Mouse (Mus musculus): ENCODE data around the gene Cngb1.
A peak's percentile ranks its signal among the peaks of the same experiment; 100 is the strongest.
"Not testable (repeated sequence)": the region's sequence is repeated elsewhere in the genome, so short reads cannot be mapped to it uniquely, and the experiment has no call there.

Cngb1 gene

DNA sequence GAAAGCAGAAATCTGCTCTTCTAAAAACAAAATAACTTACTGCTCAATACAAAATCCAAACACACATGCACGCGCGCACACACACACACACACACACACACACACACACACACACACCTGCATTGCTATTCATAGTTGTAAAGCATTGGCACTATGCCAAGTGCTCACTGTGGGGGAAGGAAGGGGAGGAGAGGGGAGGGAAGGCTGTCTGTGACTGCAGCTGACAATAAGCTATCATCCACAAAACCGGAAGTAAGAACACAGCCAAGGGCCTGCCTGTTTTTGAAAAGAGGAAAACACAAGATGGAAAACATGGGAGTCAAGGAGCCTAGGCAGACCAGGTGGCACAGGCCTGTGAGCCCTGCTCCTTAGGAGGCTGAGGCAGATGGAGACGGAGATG, 61.2 kb downstream of the Cngb1 start:
- no peak for DNase-seq (ENCODE audit: low spot score)

DNA sequence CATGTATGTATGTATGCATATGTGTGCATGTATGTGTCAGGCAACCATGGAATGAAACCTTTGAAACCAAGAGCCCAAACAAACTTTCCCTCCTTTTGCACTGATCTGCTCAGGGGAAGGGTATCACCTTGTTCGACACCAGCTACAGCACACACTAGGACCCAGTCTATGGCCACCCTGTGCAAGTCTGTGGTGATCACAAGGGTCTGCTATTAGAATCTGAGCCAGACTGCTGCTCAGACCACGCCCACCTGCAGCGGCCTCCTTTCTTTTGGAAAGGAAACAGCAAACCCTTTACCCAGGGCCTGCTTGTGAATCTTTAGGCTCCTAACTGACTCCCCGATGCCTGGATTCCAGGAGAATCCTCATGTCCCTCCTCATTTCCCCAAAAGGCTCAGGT, 62.5 kb downstream of the Cngb1 start:
- no peak for DNase-seq (ENCODE audit: low spot score)

DNA sequence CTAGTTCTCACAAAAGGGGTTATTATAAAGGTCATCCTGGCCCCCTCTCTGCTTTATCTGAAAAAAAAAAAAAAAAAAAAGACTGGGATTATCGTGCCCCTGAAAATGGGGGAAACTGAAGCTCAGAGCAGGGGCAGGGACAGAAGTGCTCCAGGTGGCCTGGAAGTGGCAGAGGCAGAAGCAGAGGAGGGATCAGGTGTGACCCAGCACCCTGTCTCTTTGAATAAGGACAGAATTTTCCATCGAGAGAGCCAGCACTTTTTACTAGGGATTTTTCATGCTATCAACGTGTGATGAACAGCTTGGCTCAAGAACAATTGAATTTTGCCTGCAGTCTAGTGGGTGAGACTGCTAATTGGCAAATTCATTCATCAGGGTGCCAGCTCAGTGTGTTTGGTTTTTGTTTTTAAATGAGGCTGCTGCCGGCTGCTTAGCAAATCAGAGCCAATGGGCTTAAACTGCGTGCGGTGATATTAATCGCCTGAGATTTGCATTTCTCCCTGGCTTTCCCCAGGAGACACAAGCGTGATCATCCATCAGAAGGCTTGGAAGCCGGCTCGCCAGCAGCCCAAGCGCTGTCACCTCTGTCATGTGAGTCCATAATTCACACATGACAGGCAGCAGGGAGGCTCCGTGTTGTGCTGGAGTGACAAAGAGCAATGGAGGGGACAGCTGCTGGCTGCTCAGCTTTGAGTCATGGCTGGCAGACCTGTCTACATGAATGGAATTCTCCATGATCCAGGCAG, 63.4 kb downstream of the Cngb1 start:
- no peak for DNase-seq (ENCODE audit: low spot score)

DNA sequence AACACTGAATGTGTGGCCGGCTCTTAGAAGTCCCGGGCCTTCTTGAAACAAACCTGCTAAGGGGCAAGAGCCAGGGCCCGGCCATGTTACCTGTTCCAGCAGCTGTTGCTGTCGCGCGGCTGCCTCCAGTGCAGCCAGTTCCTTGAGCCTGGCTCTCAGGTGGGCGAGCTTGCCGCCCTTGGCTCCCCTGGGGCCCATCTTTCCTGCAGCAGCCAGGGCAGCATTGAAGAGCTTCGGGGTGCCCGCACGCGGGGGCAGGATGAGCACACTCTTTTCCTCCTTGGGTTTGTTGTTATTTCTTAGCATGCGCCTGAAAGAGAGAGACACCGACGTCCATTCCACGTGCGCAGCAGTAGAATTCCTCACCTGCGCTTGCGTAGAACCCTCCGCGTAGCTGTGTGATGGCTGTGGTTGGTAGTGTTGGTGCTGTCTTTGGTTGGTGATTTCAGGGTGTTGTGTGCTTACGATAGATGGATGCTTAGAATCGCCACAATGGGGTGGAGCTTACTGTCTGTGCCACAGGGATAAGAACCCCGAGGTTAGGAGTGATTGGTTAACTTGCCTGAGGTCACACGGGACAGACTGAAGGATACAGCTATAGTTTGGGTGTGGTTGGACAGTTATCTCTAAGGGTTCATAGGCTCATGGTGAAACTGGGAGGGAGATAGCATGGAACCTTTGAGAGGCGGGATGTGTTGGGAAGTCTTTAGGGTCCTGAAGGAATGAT, 64.1 kb downstream of the Cngb1 start:
- DNase-seq (ENCODE audit: low spot score): no peak

DNA sequence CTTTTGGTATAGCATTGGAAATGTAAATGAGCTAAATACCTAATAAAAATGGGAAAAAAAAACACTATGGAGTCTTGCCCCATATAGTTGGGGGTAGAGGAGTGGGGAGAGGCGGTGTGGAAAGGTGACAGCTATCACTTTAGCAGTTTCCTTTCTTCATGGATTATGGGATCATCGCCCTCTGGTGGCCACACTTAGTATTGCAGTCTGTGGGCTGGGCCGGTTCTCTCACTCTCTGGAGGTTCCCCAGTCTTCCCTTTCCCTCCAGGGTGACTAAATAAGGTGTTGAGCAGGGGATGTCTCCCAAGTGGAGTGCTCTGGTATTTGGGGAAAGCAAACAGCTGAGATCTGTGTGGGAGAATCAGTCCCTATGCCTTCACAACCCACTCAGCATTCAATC, 70.7 kb downstream of the Cngb1 start:
- no peak for DNase-seq (ENCODE audit: low spot score)

DNA sequence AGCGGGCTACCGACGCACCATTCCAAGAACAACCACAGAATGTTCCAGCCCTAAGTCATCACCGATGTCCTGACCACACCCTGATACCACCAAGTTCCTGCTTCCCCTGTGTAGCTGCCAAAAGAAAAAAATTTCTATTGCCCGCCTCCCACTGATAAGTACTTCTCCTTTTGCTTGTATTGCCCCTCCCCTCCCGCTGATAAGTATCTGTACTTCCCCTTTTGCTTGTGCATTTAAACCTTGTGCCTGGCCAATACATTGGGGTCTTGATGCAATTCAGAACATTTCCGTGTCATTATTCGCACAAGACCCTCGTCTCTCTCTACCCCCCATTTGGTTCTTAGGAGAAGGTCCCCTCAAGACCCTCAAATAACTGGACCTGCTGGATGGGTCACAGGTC, 76.3 kb downstream of the Cngb1 start:
- not testable (repeated sequence) for DNase-seq (ENCODE audit: low spot score)

DNA sequence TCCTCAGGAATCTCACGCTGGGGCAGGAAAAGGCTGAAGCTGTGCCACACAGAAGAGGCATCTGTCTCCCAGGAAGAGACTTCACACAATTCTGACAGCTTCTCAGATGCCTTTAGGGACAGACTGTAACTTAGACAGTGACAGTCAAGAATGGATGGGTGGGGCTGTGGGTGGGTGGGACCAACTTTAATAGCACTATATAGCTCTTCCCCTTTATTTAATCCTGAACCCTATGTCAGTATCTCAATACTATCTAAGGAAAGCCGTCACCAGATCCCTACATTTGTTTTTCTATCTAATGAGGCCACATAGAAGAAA, 79.3 kb downstream of the Cngb1 start:
- no peak for DNase-seq (ENCODE audit: low spot score)

DNA sequence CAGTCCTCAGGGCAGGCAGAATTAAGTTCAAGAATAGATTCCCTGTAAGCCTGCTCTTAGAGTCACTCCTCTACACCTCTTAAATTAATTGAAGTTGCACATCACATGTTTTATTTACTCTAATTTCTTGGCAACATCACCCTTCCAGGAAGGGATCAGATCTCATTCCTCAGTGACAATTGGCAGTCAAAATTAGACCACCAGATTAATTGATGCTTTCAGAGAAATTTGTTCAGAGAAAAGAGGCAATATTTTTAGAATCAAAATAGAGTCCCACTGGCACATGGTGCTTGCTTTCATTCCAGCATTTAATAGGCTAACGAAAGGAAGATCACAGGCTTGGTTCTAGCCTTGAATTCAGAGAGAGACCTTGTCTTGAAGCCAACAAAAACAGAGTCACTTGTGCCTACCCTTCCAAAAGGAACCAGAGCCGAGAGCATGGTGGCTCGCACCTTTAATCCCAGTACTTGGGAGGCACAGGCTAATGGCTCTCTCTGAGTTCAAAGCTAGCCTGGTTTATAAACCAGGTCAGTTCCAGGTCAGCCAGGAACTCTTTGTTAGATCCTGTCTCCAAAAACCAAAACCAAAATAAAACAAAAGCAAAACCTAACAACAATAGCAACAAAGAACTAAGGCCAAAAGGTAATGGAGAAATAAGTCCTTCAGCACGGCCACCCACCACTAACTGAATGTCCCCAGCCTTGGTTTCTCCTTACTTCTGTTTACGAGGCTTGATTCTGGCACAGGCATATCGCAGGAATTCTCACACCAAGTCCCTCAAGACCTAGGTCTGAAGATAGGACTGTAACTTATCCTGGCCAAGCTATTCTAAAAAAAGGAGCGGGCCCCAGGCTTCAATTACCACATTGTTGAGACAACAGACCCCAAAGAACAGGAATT, 79.9 kb downstream of the Cngb1 start:
- DNase-seq (ENCODE audit: low spot score): no peak

DNA sequence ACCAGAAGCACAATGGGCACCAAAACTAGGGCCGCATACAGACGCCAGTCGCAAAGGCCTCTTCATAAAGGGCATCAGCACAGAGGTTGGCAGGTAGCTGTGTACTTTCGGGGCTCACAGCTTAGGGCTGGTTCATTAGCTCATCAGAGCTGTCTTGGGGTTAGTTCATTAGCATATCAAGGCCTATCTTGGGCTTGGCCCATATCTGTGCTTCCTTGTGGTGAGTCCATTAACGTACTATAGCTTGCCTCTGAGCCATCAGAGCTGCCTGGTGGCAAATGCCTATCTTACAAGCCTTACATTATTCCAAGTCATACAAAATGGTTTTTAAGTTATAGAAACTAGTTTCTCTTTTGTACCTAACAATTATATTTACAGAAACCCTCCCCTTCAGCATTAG, 82.4 kb downstream of the Cngb1 start:
- DNase-seq (ENCODE audit: low spot score): no peak

DNA sequence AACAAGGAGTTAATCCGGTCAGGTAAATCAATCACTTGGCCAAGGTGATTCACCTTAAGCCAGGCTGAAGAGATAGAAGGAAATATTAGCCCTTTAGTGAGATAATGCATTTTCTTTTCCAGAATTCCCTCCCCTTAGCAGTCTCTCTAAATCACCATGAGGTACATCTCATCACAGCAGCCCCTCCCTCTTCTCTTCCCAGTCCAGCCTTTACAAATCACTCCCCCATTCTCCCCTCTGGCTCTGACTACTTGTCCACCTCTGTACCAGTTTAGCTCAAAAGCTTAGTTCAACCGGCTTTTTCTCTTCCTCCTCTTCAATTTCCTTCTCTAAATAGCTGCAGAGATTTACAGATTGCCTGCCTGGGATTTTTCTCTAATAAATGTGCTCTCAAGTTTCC, 85.3 kb downstream of the Cngb1 start:
- no peak for DNase-seq (ENCODE audit: low spot score)

DNA sequence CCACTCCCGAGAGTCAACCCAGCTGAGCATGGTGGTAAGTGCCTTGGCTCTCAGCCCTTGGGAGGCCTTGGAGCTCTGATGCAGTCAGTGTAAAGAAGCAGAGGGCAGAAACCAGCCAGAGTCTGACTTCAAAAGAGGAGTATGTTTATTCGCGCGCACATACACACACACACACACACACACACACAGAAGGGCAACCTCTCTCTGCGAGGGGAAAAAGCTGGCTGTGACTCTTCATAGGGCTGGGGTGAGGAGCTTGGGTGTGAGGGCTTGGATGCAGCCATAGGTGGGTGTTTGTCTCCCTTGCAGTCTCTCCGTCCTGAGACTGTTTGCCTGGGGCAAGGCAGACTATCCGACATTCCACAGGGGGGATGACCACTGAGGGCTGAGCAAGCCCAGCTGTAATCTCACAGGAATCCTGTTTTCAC, 85.8 kb downstream of the Cngb1 start:
- no peak for DNase-seq (ENCODE audit: low spot score)

DNA sequence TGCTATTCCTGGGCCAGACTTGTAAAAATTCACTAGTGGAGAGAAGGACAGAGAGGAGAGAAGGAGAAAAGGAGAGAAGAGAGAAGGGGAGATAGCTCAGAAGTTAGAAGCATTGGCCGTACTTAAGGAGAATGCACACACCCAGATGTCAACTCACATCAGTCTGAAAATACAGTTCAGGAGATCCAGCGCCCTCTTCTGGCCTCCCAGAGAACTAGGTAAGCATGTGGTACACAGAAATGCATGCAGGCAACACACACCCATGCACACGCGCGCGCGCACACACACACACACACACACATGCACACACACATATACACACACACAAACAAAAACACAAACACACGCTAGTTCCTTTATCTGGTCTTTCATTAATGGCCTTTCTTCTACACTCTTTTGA, 86.8 kb downstream of the Cngb1 start:
- DNase-seq (ENCODE audit: low spot score): no peak

DNA sequence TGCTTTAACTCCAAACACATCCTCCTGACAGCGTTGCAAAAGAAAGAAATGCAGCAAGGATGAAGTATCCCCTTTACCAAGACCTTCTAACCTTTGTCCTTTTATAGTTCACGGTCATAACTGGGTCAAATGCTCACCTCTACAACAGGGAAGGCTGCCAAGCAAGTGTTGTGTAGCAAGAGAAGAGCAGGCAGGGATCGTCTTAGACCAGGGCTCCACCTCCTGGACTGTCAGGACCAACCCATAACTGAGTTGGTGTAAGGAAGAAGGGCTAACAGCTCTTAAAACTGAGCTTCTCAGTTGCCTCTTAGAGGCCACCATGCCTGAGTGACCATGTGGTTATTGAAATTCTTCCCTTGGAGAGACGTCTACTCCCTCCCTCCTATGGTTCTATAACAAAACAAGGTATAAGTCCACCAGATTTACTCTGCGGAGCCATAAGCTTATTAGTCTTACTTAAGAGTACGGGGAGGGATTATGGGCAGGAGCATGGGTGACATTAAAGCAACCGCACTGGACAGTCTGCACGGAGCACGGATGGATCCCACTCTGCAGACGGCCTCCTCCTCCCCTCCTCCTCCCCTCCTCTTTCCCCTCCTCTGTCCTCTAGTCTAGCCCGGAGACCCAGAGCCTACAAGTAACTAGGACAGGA, 90.5 kb downstream of the Cngb1 start:
- DNase-seq (ENCODE audit: low spot score): no peak

DNA sequence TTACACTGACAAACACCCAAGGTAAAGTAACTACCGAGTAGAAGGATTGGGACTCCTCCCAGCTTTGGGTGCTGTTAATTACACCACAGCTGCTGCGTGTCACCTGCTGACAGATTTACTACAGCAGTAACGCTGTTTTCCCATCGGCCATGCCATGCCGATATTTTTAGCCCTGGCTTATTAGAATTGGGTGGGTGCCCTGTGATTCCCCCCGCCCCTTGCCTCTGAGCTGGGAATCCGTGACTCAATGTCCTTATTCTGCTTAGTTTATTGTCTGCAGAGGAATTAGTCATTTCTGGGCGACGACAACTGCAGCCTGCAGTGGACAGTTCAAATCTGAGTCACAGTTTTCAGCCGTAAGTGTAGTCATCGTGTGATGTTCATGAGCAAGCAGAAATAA, 96.5 kb downstream of the Cngb1 start:
- DNase-seq (ENCODE audit: low spot score): no peak

DNA sequence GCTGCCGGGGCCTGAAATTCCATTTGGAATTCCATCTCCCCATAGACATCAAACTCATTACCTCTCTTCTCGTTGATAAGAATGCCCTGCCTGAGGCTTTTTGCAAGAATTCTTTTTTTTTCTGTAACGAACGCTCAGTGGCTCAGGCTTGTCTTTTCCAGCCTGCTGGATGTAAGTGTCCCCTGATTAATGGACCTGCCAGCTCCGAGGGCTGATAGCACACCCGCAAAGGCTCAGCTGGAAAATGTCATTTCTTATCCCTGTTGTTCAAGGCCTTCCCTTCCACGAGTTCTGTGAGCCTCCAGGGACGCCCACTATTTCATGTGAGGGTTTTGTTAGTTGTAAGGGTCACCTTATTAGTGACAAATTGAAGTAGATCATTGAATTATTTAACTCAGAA, 100.4 kb downstream of the Cngb1 start:
- DNase-seq (ENCODE audit: low spot score): peak; percentile 28

DNA sequence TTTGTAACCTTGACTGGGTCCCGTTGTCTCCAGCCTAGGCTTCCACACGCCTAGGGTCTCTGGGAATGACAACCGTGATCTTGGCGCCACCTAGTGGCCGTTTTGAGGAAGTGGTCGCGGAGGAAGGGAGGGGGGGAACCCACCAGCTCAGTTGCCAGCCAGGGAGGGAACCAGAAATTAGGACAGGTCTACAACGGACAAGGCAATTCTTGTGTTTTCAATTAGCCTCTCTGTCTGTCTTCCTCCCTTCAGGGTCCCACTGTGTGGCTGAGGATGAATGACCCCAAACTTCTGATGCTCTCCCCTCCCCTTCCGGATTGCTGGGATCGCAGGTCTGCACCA, 102.4 kb downstream of the Cngb1 start:
- peak; percentile 52 for DNase-seq (ENCODE audit: low spot score)

DNA sequence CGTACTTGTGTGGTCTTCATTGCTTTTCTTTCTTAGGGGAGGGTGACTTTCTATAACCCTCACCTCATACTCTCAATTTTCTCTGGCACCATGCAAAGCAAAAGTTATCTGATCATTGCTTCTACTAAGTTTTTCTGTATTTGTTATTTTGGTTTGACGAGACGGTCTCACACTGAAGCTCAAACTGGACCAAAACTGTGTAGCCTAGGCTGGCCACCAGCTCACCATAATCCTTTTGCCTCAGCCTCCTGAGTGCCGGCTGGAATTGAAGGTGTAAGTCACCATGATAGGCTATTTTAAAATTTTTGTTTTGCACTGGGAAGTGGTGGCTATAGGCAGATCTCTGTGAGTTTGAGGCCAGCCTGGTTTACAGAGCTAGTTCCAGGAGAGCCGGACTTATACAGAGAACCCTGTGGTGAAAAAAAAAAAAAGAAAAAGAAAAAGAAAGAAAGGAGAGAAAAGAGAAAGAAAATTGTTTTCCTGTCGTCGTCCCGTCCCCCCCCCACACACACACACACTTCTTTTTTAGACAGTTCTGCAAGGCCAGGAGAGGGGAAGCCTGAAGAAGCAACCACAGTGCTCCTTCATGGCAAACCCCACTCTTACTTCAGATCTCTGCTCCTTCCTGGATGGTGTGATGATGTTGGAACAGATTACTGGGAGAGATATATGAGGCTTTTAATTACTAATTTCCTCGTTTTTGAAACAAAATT, 102.9 kb downstream of the Cngb1 start:
- DNase-seq (ENCODE audit: low spot score): no peak

DNA sequence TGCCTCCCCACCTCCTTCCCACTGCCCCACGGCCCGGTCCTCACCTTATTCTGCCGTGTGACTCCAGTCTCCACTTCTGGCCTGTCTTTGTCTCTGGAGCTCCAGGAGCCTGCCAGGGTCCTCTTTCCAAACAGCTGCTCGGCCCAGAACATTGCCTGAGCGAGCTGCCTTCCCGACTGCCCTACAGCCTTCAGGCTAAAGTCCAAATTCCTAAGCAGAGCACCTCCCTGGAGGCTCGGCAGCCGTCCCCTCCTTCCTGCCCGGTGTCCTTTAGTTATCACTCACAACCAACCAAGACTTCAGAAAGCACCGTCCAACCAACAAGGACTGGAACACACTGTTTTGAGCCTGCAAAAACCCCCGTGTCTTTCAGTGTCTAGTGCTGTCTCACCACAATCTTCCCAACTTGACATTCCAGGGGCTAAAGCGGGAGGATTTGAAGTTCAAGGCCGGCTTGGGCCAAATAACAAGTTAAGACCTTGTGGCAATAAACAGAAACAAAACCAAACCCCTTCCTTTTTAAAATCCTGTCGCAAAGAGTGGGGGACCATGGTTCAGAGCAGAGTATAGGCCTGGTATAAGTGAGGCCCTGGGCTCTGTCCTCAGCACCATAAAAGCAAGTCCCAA, 103.6 kb downstream of the Cngb1 start, which contains the start of gene Kifc3:
TSS of gene Kifc3 (minus strand) at position 164 of the 627 bp plus-strand sequence.
- DNase-seq (ENCODE audit: low spot score): peak; percentile 36

DNA sequence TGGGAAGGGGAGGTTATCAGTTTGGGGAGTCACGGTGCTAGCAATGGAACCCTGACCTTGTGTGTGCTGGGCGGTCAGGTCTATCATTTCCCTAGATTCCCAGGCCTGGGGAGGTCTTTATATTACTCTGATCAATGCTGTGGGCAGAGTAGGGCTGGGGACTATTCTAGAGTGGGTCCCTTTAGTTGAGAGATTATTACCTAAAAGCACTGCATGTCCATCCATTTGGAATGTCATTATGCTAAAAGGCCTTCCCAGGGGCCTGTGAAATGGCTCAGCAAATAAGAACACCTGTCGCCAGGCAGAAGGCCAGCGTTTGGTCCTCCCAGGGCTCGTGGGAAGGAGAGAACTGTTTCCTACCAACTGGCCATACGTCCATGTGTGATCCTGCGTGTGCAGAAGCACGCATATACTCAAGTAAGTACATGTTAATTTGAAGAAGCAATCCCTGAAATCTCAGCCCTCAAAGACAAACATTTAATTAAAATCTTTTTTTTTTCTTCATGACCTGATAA, 104.3 kb downstream of the Cngb1 start:
- DNase-seq (ENCODE audit: low spot score): no peak

DNA sequence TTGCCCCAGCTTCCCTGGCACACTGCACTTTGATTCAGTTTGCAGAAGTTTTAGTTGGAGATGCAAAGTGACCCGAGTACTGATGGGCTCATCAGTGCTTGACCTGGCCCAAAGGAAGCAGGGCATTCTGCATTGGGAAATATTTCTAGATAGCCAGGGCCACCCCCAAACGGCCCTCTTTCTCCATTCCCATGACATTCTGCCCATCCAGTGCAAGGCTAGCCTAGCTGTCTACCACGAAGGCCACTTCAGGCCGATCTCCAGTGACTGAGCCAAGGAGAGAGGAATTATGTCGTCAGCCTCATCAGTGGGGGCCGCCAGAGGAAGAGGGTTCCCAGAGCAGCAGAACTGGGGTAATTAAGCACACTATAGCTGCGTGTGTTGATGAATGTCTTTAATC, 104.9 kb downstream of the Cngb1 start:
- DNase-seq (ENCODE audit: low spot score): no peak

DNA sequence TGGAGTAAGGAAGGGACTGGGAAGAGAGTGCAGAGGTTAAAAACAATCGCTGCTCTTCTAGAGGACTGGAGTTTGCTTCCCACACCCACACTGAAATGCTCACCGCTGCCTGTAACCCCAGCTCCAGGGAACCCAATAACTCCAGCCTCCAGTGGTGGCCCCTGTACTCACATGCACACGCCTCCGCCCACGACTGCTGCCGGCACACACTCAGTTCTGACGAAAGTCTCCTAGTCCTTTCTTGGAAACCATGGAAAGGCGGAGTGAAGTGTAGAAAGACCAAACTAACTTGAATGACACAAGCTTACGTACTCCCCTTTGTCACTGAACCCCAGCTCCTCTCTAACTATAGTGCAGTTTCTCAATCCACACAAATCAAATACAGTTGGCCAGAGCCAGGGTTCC, 106.4 kb downstream of the Cngb1 start:
- no peak for DNase-seq (ENCODE audit: low spot score)
